Mouse (Mus musculus): Measurements from ENCODE around the gene Rgs6. TPM values are rescaled to one million over a fixed set of nuclear protein-coding genes. Genes with fewer than 3 reads are reported as not detected.

Rgs6 gene
- polyA plus RNA-seq, 1 experiment from 2014 or later = 0.49 TPM

DNA sequence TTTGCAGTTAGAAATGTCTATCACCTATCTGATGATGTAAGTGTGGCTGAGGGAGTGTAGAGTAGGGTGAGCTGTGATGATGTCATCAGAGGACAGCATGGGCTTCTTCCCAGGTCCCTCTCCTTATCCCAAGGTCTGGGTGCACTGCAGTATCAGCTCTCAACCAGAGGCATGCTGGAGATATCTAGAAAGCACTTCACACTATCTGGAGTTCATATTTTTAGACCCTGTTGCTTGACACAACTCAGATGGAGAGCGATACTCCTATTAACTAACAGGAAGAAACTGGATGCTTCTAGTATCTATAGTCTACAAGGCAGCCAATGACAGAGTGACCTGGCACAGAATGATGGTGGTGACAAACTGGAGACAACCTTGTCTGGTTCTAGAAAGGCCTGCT is 250.5 kb downstream of the Rgs6 start:
- 0 out of 2 replicates have a peak, but pooled peaks cover 3% of the 10 kb centered on the region for H3K4me1 ChIP-seq
- WGBS = 98% methylated on average over 1 of the region's 1 CpGs
- H3K27ac ChIP-seq (replicated peaks) = no peak overlapping the region
- H3K9me3 ChIP-seq = no peaks in the 10 kb centered on the region; the same call in 1 of the 2 replicates
- no peak overlapping the region for H3K4me3 ChIP-seq
- H3K36me3 ChIP-seq (replicated peaks) = no peaks in the 10 kb centered on the region
- H3K27me3 ChIP-seq (replicated peaks; ENCODE audit: low read depth, poor library complexity, severe bottlenecking) = no peaks in the 10 kb centered on the region
- no peak for DNase-seq (ENCODE audit: low spot score)

DNA sequence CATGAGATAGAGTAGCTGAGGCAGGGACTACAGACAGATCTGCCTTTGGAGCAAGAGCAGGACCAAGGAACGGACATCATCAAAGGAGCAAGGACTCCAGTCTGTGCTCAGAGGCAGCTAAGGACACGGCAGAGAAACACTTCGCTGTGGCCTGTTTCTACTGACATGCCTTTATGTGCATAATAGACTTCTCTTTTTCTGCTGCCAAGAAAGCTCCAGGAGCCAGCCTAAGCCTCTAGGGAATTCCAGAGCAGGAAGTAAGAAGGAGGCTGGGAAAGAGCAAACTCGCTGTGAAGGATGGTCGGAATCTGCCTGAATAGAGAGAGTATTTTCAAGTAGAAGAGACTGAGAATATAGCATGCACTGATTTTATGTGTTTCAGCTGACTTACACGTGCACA is 253.5 kb downstream of the Rgs6 start:
- Histone ChIP-seq H3K36me3 (replicated peaks) (no peaks in the 10 kb centered on the region), H3K27me3 (replicated peaks; ENCODE audit: low read depth, poor library complexity, severe bottlenecking) (no peaks in the 10 kb centered on the region), H3K4me3 (no peak overlapping the region), H3K9me3 (peaks cover 3% of the 10 kb centered on the region; the same call in 1 of the 2 replicates), H3K4me1 (0 out of 2 replicates have a peak, but pooled peaks cover 3% of the 10 kb centered on the region), H3K27ac (replicated peaks) (no peak overlapping the region)
- WGBS = 63% methylated on average over 6 of the region's 6 CpGs
- DNase-seq (ENCODE audit: low spot score) = no peak

DNA sequence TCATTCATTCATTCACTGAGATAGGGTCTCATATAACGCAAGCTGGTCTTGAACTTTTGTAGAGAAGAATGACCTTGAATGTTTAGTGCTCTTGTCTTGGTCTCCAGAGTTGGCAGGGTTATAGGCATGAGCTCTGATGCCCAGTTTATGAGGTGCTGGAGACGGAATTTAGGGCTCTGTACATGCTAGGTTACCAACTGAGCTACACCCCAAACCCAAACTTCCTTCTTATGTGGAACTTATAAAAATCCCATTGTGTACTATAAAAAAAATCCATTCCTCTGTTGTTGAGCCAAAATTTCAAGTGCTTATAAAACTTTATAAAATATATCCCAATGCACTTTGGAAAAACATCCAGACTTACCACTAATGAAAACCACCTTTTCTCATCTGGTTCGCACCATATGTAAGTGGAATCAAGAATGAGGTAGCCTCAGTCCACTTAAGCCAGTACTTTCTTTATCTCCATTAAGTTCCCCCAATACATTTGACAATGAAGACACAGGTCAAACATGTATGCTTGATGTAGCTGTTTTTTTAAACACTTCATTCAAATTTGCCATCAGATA is 260.3 kb downstream of the Rgs6 start:
- no peak for DNase-seq (ENCODE audit: low spot score)
- H3K4me1 ChIP-seq = no peaks in the 10 kb centered on the region
- H3K27me3 ChIP-seq (replicated peaks; ENCODE audit: low read depth, poor library complexity, severe bottlenecking) = no peaks in the 10 kb centered on the region
- H3K27ac ChIP-seq (replicated peaks) = no peak overlapping the region
- no peak overlapping the region for H3K4me3 ChIP-seq
- 87% methylated on average over 3 of the region's 3 CpGs for WGBS
- peaks cover 6% of the 10 kb centered on the region; the same call in 1 of the 2 replicates for H3K9me3 ChIP-seq
- no peaks in the 10 kb centered on the region for H3K36me3 ChIP-seq (replicated peaks)

DNA sequence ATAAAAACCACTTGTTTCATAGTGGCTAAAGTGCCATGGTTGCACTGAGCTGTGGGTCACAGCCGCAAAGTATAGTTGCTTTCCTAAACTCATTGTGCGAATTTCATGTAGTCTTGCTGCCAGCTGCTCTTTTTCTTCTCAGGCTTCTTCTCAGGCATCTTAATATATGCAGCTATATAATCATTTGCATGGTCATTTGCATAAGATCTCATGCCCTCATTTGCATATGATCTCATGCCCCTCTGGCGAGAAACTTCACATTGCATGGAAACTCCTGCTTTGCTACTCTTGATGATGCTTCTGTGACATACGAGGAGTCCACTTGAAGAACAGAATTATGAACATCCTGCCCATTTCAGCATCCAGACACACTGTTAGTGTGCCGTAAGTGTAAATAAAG is 266.8 kb downstream of the Rgs6 start:
- peaks cover 3% of the 10 kb centered on the region; the same call in 1 of the 2 replicates for H3K9me3 ChIP-seq
- H3K36me3 ChIP-seq (replicated peaks) = no peaks in the 10 kb centered on the region
- no peaks in the 10 kb centered on the region for H3K27me3 ChIP-seq (replicated peaks; ENCODE audit: low read depth, poor library complexity, severe bottlenecking)
- no peak overlapping the region for H3K4me3 ChIP-seq
- no peak for DNase-seq (ENCODE audit: low spot score)
- H3K27ac ChIP-seq (replicated peaks) = no peak overlapping the region
- no peaks in the 10 kb centered on the region for H3K4me1 ChIP-seq
- WGBS = 92% methylated on average over 5 of the region's 5 CpGs

DNA sequence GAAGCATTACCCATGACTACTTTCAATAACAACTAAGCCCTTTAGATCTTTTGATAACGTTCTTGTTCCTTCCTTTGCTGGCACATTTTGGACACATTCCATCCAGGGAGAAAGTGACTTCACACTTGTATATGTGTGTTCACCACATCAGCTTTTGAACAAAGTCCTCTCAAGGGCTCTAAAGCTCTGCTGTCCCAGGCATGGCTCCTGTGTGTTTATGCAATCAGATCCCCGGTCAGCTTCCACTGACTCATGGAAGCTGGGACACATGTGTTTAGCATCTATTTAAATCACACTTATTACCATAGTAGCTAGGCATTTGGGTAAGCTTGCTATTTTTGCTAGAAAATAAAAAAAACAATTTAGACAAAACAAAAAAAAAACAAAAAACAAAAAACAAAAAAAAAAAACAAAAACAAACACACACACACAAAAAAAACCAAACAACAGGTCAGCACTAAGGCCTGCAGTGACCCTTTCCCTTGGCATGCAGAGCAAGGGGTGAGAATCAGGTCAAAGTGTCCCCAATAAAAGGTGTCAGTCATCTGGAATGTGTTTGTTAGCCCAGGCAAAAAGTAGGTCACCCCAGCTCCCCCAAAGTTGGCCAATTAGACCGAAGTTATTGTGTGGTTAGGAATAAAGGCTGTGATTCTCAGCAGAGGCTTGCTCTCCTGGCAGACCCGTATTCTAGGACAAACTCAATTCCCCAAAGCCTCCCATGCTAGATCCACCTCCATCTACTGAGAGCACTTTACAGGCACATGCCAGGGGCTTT is 267.4 kb downstream of the Rgs6 start:
- Histone ChIP-seq H3K27ac (replicated peaks) (no peak overlapping the region), H3K27me3 (replicated peaks; ENCODE audit: low read depth, poor library complexity, severe bottlenecking) (no peaks in the 10 kb centered on the region), H3K36me3 (replicated peaks) (no peaks in the 10 kb centered on the region), H3K4me3 (no peak overlapping the region), H3K4me1 (no peaks in the 10 kb centered on the region), H3K9me3 (peaks cover 3% of the 10 kb centered on the region; the same call in 1 of the 2 replicates)
- no peak for DNase-seq (ENCODE audit: low spot score)
- 69% methylated on average over 4 of the region's 4 CpGs for WGBS

DNA sequence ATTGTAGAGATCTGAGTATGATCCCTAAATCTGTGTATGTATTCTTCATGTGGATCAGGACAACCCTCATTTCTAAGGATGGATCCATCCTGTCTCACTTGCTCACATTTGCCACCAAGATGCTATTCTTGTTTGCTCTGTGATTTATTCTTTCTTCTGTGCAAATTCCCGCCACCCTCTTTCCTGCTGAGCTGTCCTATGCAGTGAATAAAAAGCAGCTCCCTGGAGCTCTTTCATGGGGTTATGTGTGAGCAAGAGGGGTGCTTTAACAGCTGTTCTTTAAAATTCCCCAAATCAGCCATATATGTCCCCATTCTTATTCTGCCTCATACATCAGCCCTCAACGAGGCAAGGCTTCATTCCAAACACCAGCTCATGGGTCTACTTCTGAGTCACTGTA is 277.6 kb downstream of the Rgs6 start:
- Histone ChIP-seq H3K27me3 (replicated peaks; ENCODE audit: low read depth, poor library complexity, severe bottlenecking) (no peaks in the 10 kb centered on the region), H3K27ac (replicated peaks) (no peak overlapping the region), H3K36me3 (replicated peaks) (no peaks in the 10 kb centered on the region), H3K4me3 (no peak overlapping the region), H3K4me1 (no peaks in the 10 kb centered on the region), H3K9me3 (no peaks in the 10 kb centered on the region)
- WGBS = 78% methylated on average over 2 of the region's 2 CpGs
- DNase-seq (ENCODE audit: low spot score) = no peak

- no peak overlapping the region for H3K4me3 ChIP-seq
- no peaks in the 10 kb centered on the region for H3K4me1 ChIP-seq
- WGBS = 88% methylated on average over 5 of the region's 5 CpGs
- no peaks in the 10 kb centered on the region for H3K27me3 ChIP-seq (replicated peaks; ENCODE audit: low read depth, poor library complexity, severe bottlenecking)
- no peak for DNase-seq (ENCODE audit: low spot score)
- H3K36me3 ChIP-seq (replicated peaks) = no peaks in the 10 kb centered on the region
- H3K9me3 ChIP-seq = no peaks in the 10 kb centered on the region
- no peak overlapping the region for H3K27ac ChIP-seq (replicated peaks)
Observed at GRCm38 (mm10) chr12:82880711-82881110, 292.6 kb downstream of the Rgs6 start.

DNA sequence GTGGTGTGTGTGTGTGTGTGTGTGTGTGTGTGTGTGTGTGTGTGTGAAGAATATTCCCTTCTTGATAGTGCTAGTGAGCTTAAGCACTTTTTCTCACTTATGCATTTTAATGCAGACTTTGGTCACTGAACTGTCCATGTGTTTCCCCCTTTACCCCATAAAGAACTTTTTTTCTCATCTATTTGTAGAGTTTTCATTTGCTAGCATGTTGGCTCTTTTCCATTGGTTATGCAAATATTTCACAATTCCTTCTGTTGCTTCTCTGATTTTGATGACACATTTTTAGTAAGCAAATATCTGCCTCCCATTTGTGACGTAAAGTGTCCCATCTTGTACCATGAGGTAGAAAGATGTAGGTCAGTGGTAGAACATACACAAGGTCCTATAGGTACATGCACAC is 295.0 kb downstream of the Rgs6 start:
- no peak overlapping the region for H3K4me3 ChIP-seq
- no peaks in the 10 kb centered on the region for H3K27me3 ChIP-seq (replicated peaks; ENCODE audit: low read depth, poor library complexity, severe bottlenecking)
- no peak for DNase-seq (ENCODE audit: low spot score)
- H3K9me3 ChIP-seq = no peaks in the 10 kb centered on the region
- H3K27ac ChIP-seq (replicated peaks) = no peak overlapping the region
- no peaks in the 10 kb centered on the region for H3K4me1 ChIP-seq
- H3K36me3 ChIP-seq (replicated peaks) = no peaks in the 10 kb centered on the region
- 91% methylated on average over 1 of the region's 1 CpGs for WGBS

- WGBS = 87% methylated on average over 6 of the region's 6 CpGs
- Histone ChIP-seq H3K36me3 (replicated peaks) (no peaks in the 10 kb centered on the region), H3K9me3 (no peaks in the 10 kb centered on the region), H3K4me3 (no peak overlapping the region), H3K27ac (replicated peaks) (no peak overlapping the region), H3K4me1 (no peaks in the 10 kb centered on the region), H3K27me3 (replicated peaks; ENCODE audit: low read depth, poor library complexity, severe bottlenecking) (no peaks in the 10 kb centered on the region)
- no peak for DNase-seq (ENCODE audit: low spot score)
Observed at GRCm38 (mm10) chr12:82894971-82895838, 307.1 kb downstream of the Rgs6 start.

DNA sequence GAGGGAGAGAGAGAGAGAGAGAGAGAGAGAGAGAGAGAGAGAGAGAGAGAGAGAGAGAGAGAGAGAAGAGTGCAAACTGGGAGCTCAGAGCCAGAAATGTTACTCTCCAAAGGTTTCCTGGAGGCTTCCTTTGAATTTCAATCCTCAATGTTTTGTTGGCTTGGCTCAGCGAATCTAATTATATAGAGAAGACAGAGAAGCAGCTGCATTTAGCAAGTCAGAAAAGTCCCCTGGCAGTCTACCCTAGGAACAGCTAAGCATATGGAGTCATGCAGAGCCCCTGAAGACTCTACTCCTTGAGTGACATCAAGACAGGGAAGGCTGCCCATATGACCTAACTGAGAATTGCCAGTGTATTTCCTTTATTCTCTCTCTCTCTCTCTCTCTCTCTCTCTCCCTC is 317.7 kb downstream of the Rgs6 start:
- Histone ChIP-seq H3K9me3 (0 out of 2 replicates have a peak, but pooled peaks cover 4% of the 10 kb centered on the region), H3K4me3 (no peak overlapping the region), H3K27me3 (replicated peaks; ENCODE audit: low read depth, poor library complexity, severe bottlenecking) (no peaks in the 10 kb centered on the region), H3K27ac (replicated peaks) (no peak overlapping the region), H3K4me1 (no peaks in the 10 kb centered on the region), H3K36me3 (replicated peaks) (no peaks in the 10 kb centered on the region)
- WGBS = 79% methylated on average over 1 of the region's 1 CpGs
- DNase-seq (ENCODE audit: low spot score) = no peak

GRCm38 (mm10) chr12:82910846-82911245 is 322.8 kb downstream of the Rgs6 start:
- 88% methylated on average over 2 of the region's 2 CpGs for WGBS
- Histone ChIP-seq H3K27ac (replicated peaks) (no peak overlapping the region), H3K27me3 (replicated peaks; ENCODE audit: low read depth, poor library complexity, severe bottlenecking) (no peaks in the 10 kb centered on the region), H3K9me3 (no peaks in the 10 kb centered on the region), H3K4me1 (no peaks in the 10 kb centered on the region), H3K4me3 (no peak overlapping the region), H3K36me3 (replicated peaks) (no peaks in the 10 kb centered on the region)
- DNase-seq (ENCODE audit: low spot score) = no peak

GRCm38 (mm10) chr12:82914127-82914526 is 326.0 kb downstream of the Rgs6 start:
- DNase-seq (ENCODE audit: low spot score) = no peak
- Histone ChIP-seq H3K4me3 (no peak overlapping the region), H3K36me3 (replicated peaks) (no peaks in the 10 kb centered on the region), H3K27ac (replicated peaks) (no peak overlapping the region), H3K27me3 (replicated peaks; ENCODE audit: low read depth, poor library complexity, severe bottlenecking) (no peaks in the 10 kb centered on the region), H3K9me3 (no peaks in the 10 kb centered on the region), H3K4me1 (no peaks in the 10 kb centered on the region)
- WGBS = 88% methylated on average over 4 of the region's 4 CpGs
